Mouse (Mus musculus) stomach, embryonic 15.5 days (tissue): ENCODE measurements at regions not wholly inside any gene's neighbourhood (a gene's known extent, or its start where the extent isn't known, plus 50 kb on each side); places are given as distances from the start of the nearest gene placed in this dataset.

ENCODE experiments used
- ATAC-seq: fragments of 200-750 bp; cut with Nextera tagmentation; 2 replicates; pipeline ENCODE4 v1.8.0; 2017; ENCODE audit warnings: low read depth, moderate number of reproducible peaks, moderate TSS enrichment; ENCODE audit not compliant: insufficient read depth, low FRiP score
- H3K27ac ChIP-seq: fragments of 300-500 bp; sonication (generic); 2 replicates; pipeline ENCODE4 v1.5.1; 2015; ENCODE audit warnings: mild to moderate bottlenecking, inconsistent platforms
- H3K27me3 ChIP-seq: fragments of 300-500 bp; sonication (generic); replicated peaks from 2 replicates; pipeline ENCODE4 v1.6.1; 2015; ENCODE audit warnings: inconsistent platforms
- H3K36me3 ChIP-seq: fragments of 300-500 bp; sonication (generic); 2 replicates; pipeline ENCODE4 v1.6.1; 2015; ENCODE audit warnings: inconsistent platforms
- H3K4me1 ChIP-seq: fragments of 300-500 bp; sonication (generic); 2 replicates; pipeline ENCODE4 v1.6.1; 2015; ENCODE audit warnings: inconsistent platforms
- H3K4me2 ChIP-seq: fragments of 300-500 bp; sonication (generic); 2 replicates; pipeline ENCODE4 v1.6.1; 2015; ENCODE audit warnings: mild to moderate bottlenecking, inconsistent platforms
- H3K4me3 ChIP-seq: fragments of 300-500 bp; sonication (generic); replicated peaks from 2 replicates; pipeline ENCODE4 v1.5.1; 2015; ENCODE audit warnings: inconsistent platforms
- H3K9ac ChIP-seq: fragments of 300-500 bp; sonication (generic); 2 replicates; pipeline ENCODE4 v1.6.1; 2015; ENCODE audit warnings: inconsistent platforms
- H3K9me3 ChIP-seq: fragments of 300-500 bp; sonication (generic); 2 replicates; pipeline ENCODE4 v1.6.1; 2016; ENCODE audit warnings: inconsistent platforms
- WGBS: fragments of 180-500 bp; shearing (Covaris S2); methylation state at CpG from one replicate; pipeline ENCODE4 v1.1.7; 2015; 5-methylcytosine and 5-hydroxymethylcytosine counted together

DNA sequence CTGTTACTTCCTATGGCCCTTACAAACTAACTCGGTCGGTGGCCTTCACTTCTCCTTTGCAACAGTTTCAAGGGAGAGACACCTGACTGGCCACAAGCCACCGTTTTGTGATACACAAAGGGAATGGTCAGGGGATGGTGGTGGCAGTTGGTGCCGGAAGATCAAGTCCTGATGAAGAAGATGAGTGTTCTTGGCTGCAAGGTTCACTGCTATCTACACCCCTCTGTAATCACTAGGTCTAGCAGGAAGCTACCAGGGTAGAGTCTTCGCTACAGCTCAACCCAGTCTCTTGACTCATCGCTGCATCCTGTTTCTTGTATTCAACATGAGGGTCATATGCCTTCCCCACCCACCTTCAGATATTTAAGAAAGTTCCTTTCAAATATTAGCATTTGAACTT is 251.5 kb downstream of the Dhx15 start:
- Histone ChIP-seq H3K4me1 (no peaks in the 10 kb centered on the region), H3K27me3 (no peaks in the 10 kb centered on the region), H3K9ac (no peak overlapping the region), H3K4me3 (no peak overlapping the region), H3K27ac (no peak overlapping the region), H3K36me3 (no peaks in the 10 kb centered on the region), H3K4me2 (no peak overlapping the region), H3K9me3 (no peaks in the 10 kb centered on the region)
- no peak for ATAC-seq
- 89% methylated on average over 6 of the region's 6 CpGs for WGBS

DNA sequence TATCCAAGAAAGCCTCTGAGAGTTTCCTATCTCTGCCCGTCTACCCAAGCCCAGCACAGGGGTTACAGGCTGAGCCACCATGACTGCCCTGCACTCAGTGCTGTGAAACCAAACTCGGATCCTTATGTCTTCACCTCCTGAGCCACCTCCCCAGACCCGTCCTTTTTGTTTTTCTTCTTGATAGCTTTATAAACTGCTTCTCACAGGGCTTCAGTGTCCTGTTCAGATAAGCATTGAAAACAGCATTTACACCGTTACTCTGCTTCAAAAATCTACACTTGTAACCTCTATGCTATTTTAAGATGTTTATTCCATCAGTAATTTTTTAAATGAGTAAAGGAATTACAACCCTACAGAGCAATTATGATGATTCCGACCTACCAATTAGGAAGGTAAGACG is 253.0 kb downstream of the Dhx15 start:
- Histone ChIP-seq H3K4me2 (no peak overlapping the region), H3K9me3 (no peaks in the 10 kb centered on the region), H3K27ac (no peak overlapping the region), H3K36me3 (no peaks in the 10 kb centered on the region), H3K9ac (no peak overlapping the region), H3K27me3 (no peaks in the 10 kb centered on the region), H3K4me3 (no peak overlapping the region), H3K4me1 (no peaks in the 10 kb centered on the region)
- ATAC-seq = no peak
- WGBS = 79% methylated on average over 6 of the region's 6 CpGs

DNA sequence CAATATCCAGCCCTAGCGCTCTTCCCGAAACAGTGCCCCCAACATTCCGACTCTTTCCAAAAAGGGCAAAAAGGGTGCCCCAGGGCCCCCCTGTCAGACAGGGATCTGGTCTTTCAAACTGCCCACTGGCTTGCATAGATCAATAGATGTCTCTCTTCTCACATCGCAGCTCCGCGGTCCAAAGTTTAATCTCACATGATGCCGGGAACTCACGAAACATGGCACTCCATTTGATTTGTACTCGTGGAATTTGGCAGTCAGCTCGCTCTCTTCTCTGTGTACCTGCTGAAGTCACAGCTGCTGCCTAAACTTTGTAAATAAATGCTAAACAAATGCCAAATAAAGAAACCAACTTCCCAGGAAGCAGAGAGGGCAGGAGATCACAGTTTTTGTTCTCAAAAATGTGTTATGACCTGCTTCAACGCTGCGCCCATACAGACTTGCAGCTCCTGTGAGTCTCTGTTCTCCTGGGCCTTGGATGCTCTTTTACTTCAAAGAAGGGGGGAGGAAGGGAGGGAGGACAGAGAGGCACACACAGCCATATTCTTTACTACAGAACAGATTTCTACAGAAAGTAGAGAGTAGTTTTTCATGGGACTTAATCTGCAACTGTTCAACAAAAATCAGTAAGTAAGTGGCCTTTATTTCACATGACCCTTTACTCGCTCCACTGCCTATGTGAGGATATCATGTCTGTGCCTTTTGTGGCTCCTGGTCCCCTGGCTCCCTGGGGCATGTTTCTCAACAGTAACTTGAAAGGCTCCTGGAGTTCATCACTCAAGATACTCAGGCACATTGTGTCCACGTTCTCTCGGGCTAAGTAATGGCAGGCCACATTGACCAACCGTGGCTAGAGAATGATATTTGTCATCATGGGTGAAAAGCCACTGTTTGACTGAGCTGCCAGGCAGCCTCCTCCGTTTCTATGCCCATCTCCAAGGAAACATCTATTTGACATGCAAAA is 254.6 kb downstream of the Dhx15 start:
- Histone ChIP-seq H3K27me3 (no peaks in the 10 kb centered on the region), H3K36me3 (no peaks in the 10 kb centered on the region), H3K4me1 (no peaks in the 10 kb centered on the region), H3K27ac (no peak overlapping the region), H3K9ac (no peak overlapping the region), H3K9me3 (no peaks in the 10 kb centered on the region), H3K4me3 (no peak overlapping the region), H3K4me2 (no peak overlapping the region)
- 69% methylated on average over 17 of the region's 17 CpGs for WGBS
- no peak for ATAC-seq

- Histone ChIP-seq H3K27me3 (no peaks in the 10 kb centered on the region), H3K9me3 (no peaks in the 10 kb centered on the region), H3K9ac (no peak overlapping the region), H3K27ac (no peak overlapping the region), H3K4me2 (no peak overlapping the region), H3K4me1 (no peaks in the 10 kb centered on the region), H3K4me3 (no peak overlapping the region), H3K36me3 (no peaks in the 10 kb centered on the region)
- WGBS = 83% methylated on average over 4 of the region's 4 CpGs
- no peak for ATAC-seq
These were observed 255.4 kb downstream of the Dhx15 start for GRCm38 (mm10) chr5:51934910-51935309.

- Histone ChIP-seq H3K27ac (no peak overlapping the region), H3K4me3 (no peak overlapping the region), H3K4me2 (no peak overlapping the region), H3K9me3 (no peaks in the 10 kb centered on the region), H3K9ac (no peak overlapping the region), H3K36me3 (no peaks in the 10 kb centered on the region), H3K27me3 (no peaks in the 10 kb centered on the region), H3K4me1 (no peaks in the 10 kb centered on the region)
- WGBS = 76% methylated on average over 1 of the region's 1 CpGs
- ATAC-seq = no peak
These were observed 257.0 kb downstream of the Dhx15 start for GRCm38 (mm10) chr5:51933331-51933730.

DNA sequence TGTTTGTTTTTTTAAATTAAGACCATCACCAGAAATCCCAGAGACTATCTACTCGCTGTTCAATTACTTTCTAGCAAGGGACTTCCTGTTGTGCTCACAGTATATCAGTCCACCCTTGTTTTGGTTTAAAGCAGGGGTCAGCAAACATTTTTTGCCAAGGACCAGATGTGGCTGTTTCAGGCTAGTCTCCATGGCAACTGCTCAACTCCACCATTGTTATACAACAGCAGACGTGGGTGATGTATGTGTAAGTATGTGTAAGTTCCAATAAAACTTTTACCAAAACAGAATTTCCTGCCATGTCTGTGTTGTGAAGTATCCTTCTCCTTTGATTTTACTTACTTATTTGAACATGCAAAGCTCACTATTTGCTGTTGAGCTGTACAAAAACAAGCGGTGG is 259.9 kb downstream of the Dhx15 start:
- ATAC-seq = no peak

DNA sequence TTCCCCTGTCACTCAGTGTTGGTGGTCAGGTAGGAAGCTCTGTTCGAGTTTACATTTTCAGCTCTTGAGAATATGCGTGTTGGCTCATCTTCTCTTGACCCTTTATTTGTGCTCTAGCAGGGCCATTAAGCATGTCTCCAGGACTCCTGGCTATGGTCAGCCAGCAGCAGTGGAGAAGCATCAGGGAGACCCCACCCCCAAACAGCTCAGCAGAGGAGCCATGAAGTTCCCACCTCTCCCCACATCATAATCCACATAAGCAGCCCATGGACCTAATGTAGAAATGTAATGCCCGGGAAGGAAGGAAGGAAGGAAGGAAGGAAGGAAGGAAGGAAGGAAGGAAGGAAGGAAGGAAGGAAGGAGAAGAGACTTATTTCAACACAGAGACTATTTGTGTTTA is 261.5 kb downstream of the Dhx15 start:
- no peak for ATAC-seq

More for the DNA sequence above, 259.9 kb downstream of the Dhx15 start:
- no peak overlapping the region for H3K4me3 ChIP-seq
- H3K27me3 ChIP-seq = no peaks in the 10 kb centered on the region
- H3K4me1 ChIP-seq = no peaks in the 10 kb centered on the region
- no peaks in the 10 kb centered on the region for H3K36me3 ChIP-seq
- no peaks in the 10 kb centered on the region for H3K9me3 ChIP-seq
- 75% methylated on average over 3 of the region's 3 CpGs for WGBS
- H3K27ac ChIP-seq = no peak overlapping the region
- H3K9ac ChIP-seq = no peak overlapping the region
- H3K4me2 ChIP-seq = no peak overlapping the region

DNA sequence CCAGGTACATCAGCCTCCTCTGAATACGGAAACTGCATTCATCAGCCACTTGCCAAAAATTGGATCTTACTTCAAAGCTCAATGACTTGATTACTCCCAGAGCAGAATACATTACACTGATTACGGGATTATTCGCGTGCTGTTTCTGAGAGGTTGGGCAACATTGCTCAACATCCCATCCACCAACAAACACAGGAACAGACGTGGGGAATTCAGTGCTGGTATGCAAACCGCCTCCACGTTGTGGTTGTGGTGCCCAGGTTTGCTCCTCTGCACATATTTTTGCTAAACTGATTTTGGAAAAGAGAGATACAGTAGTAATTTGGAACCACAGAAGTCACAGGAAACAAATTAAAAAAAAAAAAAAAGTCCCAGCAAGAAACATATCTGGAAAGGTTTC is 266.9 kb downstream of the Dhx15 start:
- WGBS = 77% methylated on average over 7 of the region's 7 CpGs
- Histone ChIP-seq H3K9me3 (no peaks in the 10 kb centered on the region), H3K36me3 (no peaks in the 10 kb centered on the region)

More for the DNA sequence above, 261.5 kb downstream of the Dhx15 start:
- Histone ChIP-seq H3K4me3 (no peak overlapping the region), H3K9ac (no peak overlapping the region), H3K27ac (no peak overlapping the region), H3K27me3 (no peaks in the 10 kb centered on the region), H3K36me3 (no peaks in the 10 kb centered on the region), H3K4me2 (no peak overlapping the region), H3K4me1 (no peaks in the 10 kb centered on the region), H3K9me3 (no peaks in the 10 kb centered on the region)
- WGBS = 81% methylated on average over 3 of the region's 3 CpGs

GRCm38 (mm10) chr5:51922973-51923372 is 267.3 kb downstream of the Dhx15 start:
- no peak for ATAC-seq
- 55% methylated on average over 5 of the region's 5 CpGs for WGBS
- no peak overlapping the region for H3K4me2 ChIP-seq

More for the DNA sequence above, 266.9 kb downstream of the Dhx15 start:
- Histone ChIP-seq H3K4me3 (no peak overlapping the region), H3K27me3 (no peaks in the 10 kb centered on the region), H3K4me1 (no peaks in the 10 kb centered on the region), H3K9ac (no peak overlapping the region), H3K4me2 (no peak overlapping the region), H3K27ac (no peak overlapping the region)
- ATAC-seq = no peak

DNA sequence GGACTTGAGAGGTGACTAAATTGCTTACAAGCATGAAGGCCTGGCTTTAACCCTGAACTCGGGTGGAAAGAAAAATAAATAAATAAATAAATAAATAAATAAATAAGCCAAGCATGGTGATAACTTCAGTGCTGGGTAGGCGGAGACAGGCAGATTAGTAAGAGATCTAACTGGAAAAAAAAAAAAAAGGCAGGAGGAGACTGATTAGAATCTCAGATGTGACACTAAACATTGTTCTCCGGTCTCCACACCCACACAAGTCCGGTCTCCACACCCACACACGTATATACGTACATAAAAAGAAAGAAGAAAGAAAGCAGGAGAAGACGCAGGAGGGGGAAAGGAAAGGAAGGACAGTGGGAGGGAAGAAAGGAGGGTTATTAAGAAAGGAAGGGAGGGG is 267.8 kb downstream of the Dhx15 start:
- WGBS = 77% methylated on average over 7 of the region's 7 CpGs

More at GRCm38 (mm10) chr5:51922973-51923372, 267.3 kb downstream of the Dhx15 start:
- Histone ChIP-seq H3K9me3 (no peaks in the 10 kb centered on the region), H3K27me3 (no peaks in the 10 kb centered on the region), H3K9ac (no peak overlapping the region), H3K4me1 (no peaks in the 10 kb centered on the region), H3K27ac (no peak overlapping the region), H3K36me3 (no peaks in the 10 kb centered on the region), H3K4me3 (no peak overlapping the region)

DNA sequence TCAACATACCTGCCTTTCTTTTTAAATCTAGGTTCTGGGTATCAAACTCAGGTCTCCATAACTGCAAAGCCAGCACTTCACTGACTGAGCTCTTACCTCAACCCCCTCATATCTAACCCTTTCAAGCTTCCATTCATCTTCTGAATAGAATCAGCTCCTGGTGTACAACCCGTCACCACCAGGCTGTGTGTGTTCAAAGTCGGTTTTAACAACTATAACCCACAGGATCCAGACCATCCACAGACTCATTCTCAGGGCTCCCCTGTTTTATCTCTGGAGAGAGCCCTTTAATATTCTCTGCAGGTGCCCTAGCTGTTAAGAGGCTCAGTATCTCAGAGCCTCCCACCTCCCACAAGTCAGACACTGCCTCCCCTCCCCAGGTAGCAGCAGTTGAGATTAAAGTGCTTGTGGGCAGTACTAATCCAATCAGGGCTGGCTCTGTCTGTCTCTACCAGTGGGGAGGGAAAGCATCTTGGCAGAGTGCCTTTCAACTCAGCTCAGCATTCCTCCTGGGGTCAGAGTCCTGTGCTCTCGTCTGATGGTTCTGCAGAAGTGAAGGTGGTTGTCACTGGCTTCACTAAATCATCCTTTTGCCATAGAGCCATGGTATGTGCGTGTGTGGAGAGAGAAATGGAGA is 272.4 kb downstream of the Dhx15 start:
- Histone ChIP-seq H3K9ac (no peak overlapping the region), H3K36me3 (no peaks in the 10 kb centered on the region), H3K4me1 (no peaks in the 10 kb centered on the region), H3K9me3 (no peaks in the 10 kb centered on the region), H3K27me3 (no peaks in the 10 kb centered on the region), H3K27ac (no peak overlapping the region), H3K4me2 (no peak overlapping the region), H3K4me3 (no peak overlapping the region)
- WGBS = 28% methylated on average over 4 of the region's 4 CpGs
- peak; percentile 27; the same call in 1 of the 2 replicates for ATAC-seq

More for the DNA sequence above, 267.8 kb downstream of the Dhx15 start:
- Histone ChIP-seq H3K27me3 (no peaks in the 10 kb centered on the region), H3K4me1 (no peaks in the 10 kb centered on the region), H3K4me3 (no peak overlapping the region), H3K9ac (no peak overlapping the region), H3K4me2 (no peak overlapping the region), H3K27ac (no peak overlapping the region), H3K9me3 (no peaks in the 10 kb centered on the region), H3K36me3 (no peaks in the 10 kb centered on the region)
- ATAC-seq = no peak

DNA sequence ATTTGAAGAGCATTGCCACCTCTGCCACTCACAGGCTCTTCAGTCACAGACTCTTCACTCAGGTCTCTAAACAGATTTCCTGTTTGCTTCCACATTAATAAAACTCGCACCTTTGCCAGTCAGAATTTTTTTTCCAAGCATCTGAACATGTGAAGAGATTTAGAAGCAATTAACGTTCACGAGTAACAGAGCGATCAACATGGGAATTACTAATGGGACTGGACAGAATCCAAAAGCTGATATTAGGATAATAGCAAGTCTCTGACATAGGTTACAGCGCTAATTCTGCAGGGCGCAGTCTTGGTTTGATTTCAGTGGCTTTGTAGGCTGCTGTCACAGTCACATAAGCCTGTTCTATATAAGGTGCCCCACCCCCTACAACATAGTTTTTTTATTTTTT is 275.6 kb downstream of the Dhx15 start:
- no peak for ATAC-seq
- Histone ChIP-seq H3K27ac (no peak overlapping the region), H3K36me3 (no peaks in the 10 kb centered on the region), H3K4me1 (no peaks in the 10 kb centered on the region), H3K9ac (no peak overlapping the region), H3K4me3 (no peak overlapping the region), H3K27me3 (no peaks in the 10 kb centered on the region), H3K4me2 (no peak overlapping the region), H3K9me3 (no peaks in the 10 kb centered on the region)
- 90% methylated on average over 6 of the region's 6 CpGs for whole genome bisulfite sequencing
